15 mouse cellular contexts compared by ENCODE assay signal in the genomic region with DNA sequence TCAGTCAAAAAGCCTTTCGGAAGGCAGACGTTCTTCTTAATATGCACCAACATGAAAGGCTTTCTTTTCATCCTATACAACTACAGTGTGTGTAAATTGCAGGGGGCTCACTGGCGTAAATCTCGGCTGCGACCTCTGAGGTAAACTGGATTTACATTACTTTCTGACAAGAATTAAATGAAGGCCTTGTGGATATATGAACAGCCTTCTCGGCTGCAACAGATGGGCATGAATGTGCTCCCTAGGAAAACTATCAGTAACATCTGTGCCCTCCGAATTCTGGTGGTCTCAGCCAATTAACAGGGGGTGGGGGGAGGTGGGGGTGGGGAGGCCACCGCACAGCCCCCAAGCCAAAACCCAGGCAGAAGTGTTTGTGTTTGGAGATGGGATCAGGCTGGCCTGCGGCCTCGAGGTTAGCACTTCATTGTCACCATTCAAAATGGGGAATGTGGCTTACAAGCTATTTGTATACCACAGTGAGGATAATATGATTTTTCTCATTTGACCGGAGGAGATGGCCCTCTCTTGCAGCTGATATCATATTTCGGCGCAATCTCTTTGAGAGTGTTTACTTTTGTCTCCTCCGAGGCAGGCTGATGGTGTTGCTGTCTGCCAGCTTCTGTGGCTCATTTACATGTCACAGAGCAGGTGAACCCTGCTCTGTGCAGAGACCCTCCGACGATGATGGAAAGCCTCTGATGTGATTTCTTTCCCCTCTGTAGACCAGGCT. TPM values are rescaled to one million over a fixed set of nuclear protein-coding genes. Genes with fewer than 3 reads are reported as not detected.
DNase-seq lines count a peak whose midpoint lies in the region; ATAC-seq lines count a peak whose summit lies in the region.
"Had no signal": no experiment of that assay in that cellular context is flagged by ENCODE, and none has a peak within 500 bp of the region (broad histone marks: within the 10 kb centered on the region; RNA-seq: fewer than 3 reads in every experiment).

No protein-coding gene starts in this region.

- H3K4me3 ChIP-seq in forebrain, embryonic 12.5 days (replicated peaks), result no peak overlapping the region
- no peak overlapping the region for H3K4me3 ChIP-seq in hindbrain, embryonic 16.5 days (ENCODE audit: low read length)
- H3K4me3 ChIP-seq in neural tube, embryonic 15.5 days (replicated peaks), result no peak overlapping the region
- H3K4me3 ChIP-seq in heart, embryonic 12.5 days, result no peak overlapping the region

- peaks cover 55% of the 10 kb centered on the region for H3K27me3 ChIP-seq in forebrain, embryonic 12.5 days
- H3K27me3 ChIP-seq in hindbrain, embryonic 16.5 days (replicated peaks; ENCODE audit: control insufficient read depth, insufficient read depth, low read length), result peaks cover 9% of the 10 kb centered on the region; the same call in 1 of the 2 replicates
- H3K27me3 ChIP-seq in neural tube, embryonic 15.5 days (replicated peaks), result peaks cover 28% of the 10 kb centered on the region
- peaks cover 59% of the 10 kb centered on the region for H3K27me3 ChIP-seq in heart, embryonic 12.5 days (replicated peaks)

- peak; percentile 59 for ATAC-seq in forebrain, embryonic 12.5 days (ENCODE audit: low FRiP score)
- peak; percentile 73 for ATAC-seq in hindbrain, embryonic 16.5 days
- ATAC-seq in neural tube, embryonic 15.5 days (ENCODE audit: low FRiP score), result peak; percentile 32; the same call in 1 of the 2 replicates
- no peak for ATAC-seq in heart, embryonic 12.5 days (ENCODE audit: insufficient number of reproducible peaks, low FRiP score)
- ATAC-seq: intestine, postnatal 0 days; liver, postnatal 0 days had no signal

- no peak overlapping the region; the same call in 1 of the 2 replicates for H3K9ac ChIP-seq in forebrain, embryonic 12.5 days
- H3K9ac ChIP-seq in hindbrain, embryonic 16.5 days (ENCODE audit: low read depth, low read length), result no peak overlapping the region
- H3K9ac ChIP-seq in neural tube, embryonic 15.5 days (replicated peaks), result no peak overlapping the region
- no peak overlapping the region for H3K9ac ChIP-seq in heart, embryonic 12.5 days
- H3K9ac ChIP-seq: liver, postnatal 0 days had no signal

- 8% methylated on average over 16 of the region's 16 CpGs for WGBS in forebrain, embryonic 12.5 days
- 17% methylated on average over 16 of the region's 16 CpGs for WGBS in hindbrain, embryonic 16.5 days
- WGBS in neural tube, embryonic 15.5 days, result 14% methylated on average over 16 of the region's 16 CpGs
- WGBS in heart, embryonic 12.5 days, result 23% methylated on average over 16 of the region's 16 CpGs

- 0 out of 2 replicates have a peak, but pooled peaks cover 4% of the 10 kb centered on the region for H3K9me3 ChIP-seq in forebrain, embryonic 12.5 days
- H3K9me3 ChIP-seq in hindbrain, embryonic 16.5 days (ENCODE audit: control insufficient read depth, low read length), result no peaks in the 10 kb centered on the region
- no peaks in the 10 kb centered on the region for H3K9me3 ChIP-seq in neural tube, embryonic 15.5 days (replicated peaks)
- H3K9me3 ChIP-seq in heart, embryonic 12.5 days (replicated peaks), result 0 out of 2 replicates have a peak, but pooled peaks cover 2% of the 10 kb centered on the region

- peak overlapping the region; percentile 89 for H3K27ac ChIP-seq in forebrain, embryonic 12.5 days
- no peak overlapping the region for H3K27ac ChIP-seq in hindbrain, embryonic 16.5 days (ENCODE audit: low read depth, low read length)
- no peak overlapping the region for H3K27ac ChIP-seq in neural tube, embryonic 15.5 days (replicated peaks)
- no peak overlapping the region for H3K27ac ChIP-seq in heart, embryonic 12.5 days (ENCODE audit: poor library complexity, severe bottlenecking)

- H3K4me1 ChIP-seq in forebrain, embryonic 12.5 days, result peaks cover 67% of the 10 kb centered on the region
- H3K4me1 ChIP-seq in hindbrain, embryonic 16.5 days (ENCODE audit: control insufficient read depth, insufficient read depth, low read depth, low read length), result peaks cover 16% of the 10 kb centered on the region
- H3K4me1 ChIP-seq in neural tube, embryonic 15.5 days, result peaks cover 30% of the 10 kb centered on the region
- 0 out of 2 replicates have a peak, but pooled peaks cover 3% of the 10 kb centered on the region for H3K4me1 ChIP-seq in heart, embryonic 12.5 days (replicated peaks)

- peak overlapping the region; percentile 10 for H3K4me2 ChIP-seq in forebrain, embryonic 12.5 days
- no peak overlapping the region for H3K4me2 ChIP-seq in hindbrain, embryonic 16.5 days (ENCODE audit: low read length)
- H3K4me2 ChIP-seq in neural tube, embryonic 15.5 days, result no peak overlapping the region
- no peak overlapping the region for H3K4me2 ChIP-seq in heart, embryonic 12.5 days

- DNase-seq in cerebellum, postnatal 10 days, result peak; percentile 11 to 21
- DNase-seq in cerebellum, adult 9-10 months, result no peak
- no peak for DNase-seq in frontal cortex, postnatal 10 days (ENCODE audit: low spot score in 2 of 2)
- no peak for DNase-seq in adrenal gland, postnatal 36 days
- DNase-seq: adrenal gland, postnatal 10 days; cerebellum, adult 11-12 months; gastrocnemius, postnatal 10 days; kidney, postnatal 4 days; liver, postnatal 0 days; right cerebral cortex, postnatal 4 days had no signal

- no peaks in the 10 kb centered on the region for H3K36me3 ChIP-seq in forebrain, embryonic 12.5 days (replicated peaks)
- H3K36me3 ChIP-seq in hindbrain, embryonic 16.5 days (ENCODE audit: control insufficient read depth, insufficient read depth, low read length), result no peaks in the 10 kb centered on the region
- no peaks in the 10 kb centered on the region for H3K36me3 ChIP-seq in neural tube, embryonic 15.5 days
- H3K36me3 ChIP-seq in heart, embryonic 12.5 days, result no peaks in the 10 kb centered on the region

RNA-seq across cellular contexts. Expression of a gene that starts 34.3 kb away (rescaled TPM):
- polyA plus RNA-seq in forebrain, embryonic 12.5 days (2016; fragmentation: Nextera tagmentation; extraction: Ambion mirVana), result 1.6 and 2.2 TPM in 2 replicates
- 0.46 and 0.72 TPM in 2 replicates for polyA plus RNA-seq in hindbrain, embryonic 16.5 days (2015; fragmentation: Nextera tagmentation; extraction: Ambion mirVana)
- polyA plus RNA-seq in neural tube, embryonic 15.5 days (2015; fragmentation: Nextera tagmentation; extraction: Ambion mirVana), result 0.61 and 0.96 TPM in 2 replicates
- 10 to 100 TPM in 1 of 2 experiments, 1 to 10 TPM in 1; 9.4 to 12.7 TPM for total RNA-seq in adrenal gland, postnatal 36 days (2021)
- polyA plus RNA-seq in heart, embryonic 12.5 days (2016; fragmentation: Nextera tagmentation; extraction: Ambion mirVana), result 1.5 and 1.6 TPM in 2 replicates

RNA-seq across cellular contexts. Expression of a gene that starts 43.5 kb away (rescaled TPM):
- polyA plus RNA-seq in forebrain, embryonic 12.5 days (2016; fragmentation: Nextera tagmentation; extraction: Ambion mirVana), result 3.8 and 4.2 TPM in 2 replicates
- polyA plus RNA-seq in hindbrain, embryonic 16.5 days (2015; fragmentation: Nextera tagmentation; extraction: Ambion mirVana), result 2.8 and 3.8 TPM in 2 replicates
- 3.6 and 6.0 TPM in 2 replicates for polyA plus RNA-seq in neural tube, embryonic 15.5 days (2015; fragmentation: Nextera tagmentation; extraction: Ambion mirVana)
- 1 to 10 TPM; 4.4 to 4.9 TPM for total RNA-seq in adrenal gland, postnatal 36 days (2021)
- 2.6 and 2.7 TPM in 2 replicates for polyA plus RNA-seq in heart, embryonic 12.5 days (2016; fragmentation: Nextera tagmentation; extraction: Ambion mirVana)

Comparison
In these comparisons a context has a peak if more than half of its experiments do, and no peak if none do; other contexts are left out.
1. DNase-seq: peak in cerebellum, postnatal 10 days (2 of 2); none in cerebellum, adult 9-10 months (single experiment), frontal cortex, postnatal 10 days (0 of 2) and adrenal gland, postnatal 36 days (0 of 2).